Mouse (Mus musculus): ENCODE results near the gene Uxs1.

Uxs1 gene

GRCm38 (mm10) chr1:43827763-43828194 is at the start of gene Uxs1:
Uxs1 (minus strand) TSS chr1:43827800.
- DNase-seq (ENCODE audit: low spot score): peak; percentile 98

GRCm38 (mm10) chr1:43877233-43877632 is 49.6 kb upstream of the Uxs1 start:
- no peak for DNase-seq (ENCODE audit: low spot score)

- no peak for DNase-seq (ENCODE audit: low spot score)
These were observed 43.5 kb upstream of the Uxs1 start for GRCm38 (mm10) chr1:43871116-43871515.

- no peak for DNase-seq (ENCODE audit: low spot score)
These were observed 40.9 kb upstream of the Uxs1 start for GRCm38 (mm10) chr1:43868510-43868909.

- DNase-seq (ENCODE audit: low spot score): no peak
These were observed 37.2 kb upstream of the Uxs1 start for GRCm38 (mm10) chr1:43864758-43865157.

GRCm38 (mm10) chr1:43862614-43863013 is 35.0 kb upstream of the Uxs1 start:
- DNase-seq (ENCODE audit: low spot score): no peak

GRCm38 (mm10) chr1:43858988-43859387 is 31.4 kb upstream of the Uxs1 start:
- DNase-seq (ENCODE audit: low spot score): no peak

- DNase-seq (ENCODE audit: low spot score): no peak
These were observed 30.1 kb upstream of the Uxs1 start for GRCm38 (mm10) chr1:43857656-43858055.

GRCm38 (mm10) chr1:43855591-43855990 is 28.0 kb upstream of the Uxs1 start:
- DNase-seq (ENCODE audit: low spot score): no peak

- DNase-seq (ENCODE audit: low spot score): no peak
These were observed 15.8 kb upstream of the Uxs1 start for GRCm38 (mm10) chr1:43843398-43843797.

GRCm38 (mm10) chr1:43837236-43837635 is 9.6 kb upstream of the Uxs1 start:
- no peak for DNase-seq (ENCODE audit: low spot score)

- DNase-seq (ENCODE audit: low spot score): no peak
These were observed 2.5 kb upstream of the Uxs1 start for GRCm38 (mm10) chr1:43830096-43830495.

- peak; percentile 72 for DNase-seq (ENCODE audit: low spot score)
These were observed 418 bp downstream of the Uxs1 start for GRCm38 (mm10) chr1:43827002-43827762.

GRCm38 (mm10) chr1:43826628-43827001 is 985 bp downstream of the Uxs1 start:
- no peak for DNase-seq (ENCODE audit: low spot score)

GRCm38 (mm10) chr1:43823406-43823805 is 4.2 kb downstream of the Uxs1 start:
- no peak for DNase-seq (ENCODE audit: low spot score)

GRCm38 (mm10) chr1:43822586-43822985 is 5.0 kb downstream of the Uxs1 start:
- DNase-seq (ENCODE audit: low spot score): no peak

GRCm38 (mm10) chr1:43821804-43822203 is 5.8 kb downstream of the Uxs1 start:
- no peak for DNase-seq (ENCODE audit: low spot score)

GRCm38 (mm10) chr1:43820571-43820970 is 7.0 kb downstream of the Uxs1 start:
- no peak for DNase-seq (ENCODE audit: low spot score)

- DNase-seq (ENCODE audit: low spot score): no peak
These were observed 8.5 kb downstream of the Uxs1 start for GRCm38 (mm10) chr1:43819091-43819490.

- DNase-seq (ENCODE audit: low spot score): no peak
These were observed 9.2 kb downstream of the Uxs1 start for GRCm38 (mm10) chr1:43818356-43818755.

GRCm38 (mm10) chr1:43811764-43812163 is 15.8 kb downstream of the Uxs1 start:
- no peak for DNase-seq (ENCODE audit: low spot score)

GRCm38 (mm10) chr1:43811055-43811454 is 16.5 kb downstream of the Uxs1 start:
- DNase-seq (ENCODE audit: low spot score): no peak

- no peak for DNase-seq (ENCODE audit: low spot score)
These were observed 18.2 kb downstream of the Uxs1 start for GRCm38 (mm10) chr1:43809351-43809750.

GRCm38 (mm10) chr1:43803906-43804474 is 23.6 kb downstream of the Uxs1 start:
- no peak for DNase-seq (ENCODE audit: low spot score)

All from testis, postnatal 10 days (tissue).